In genomic region chr13:58537232-58537915, GRCm38 (mm10) we compare ENCODE assay signal across 30 mouse cellular contexts.
DNase-seq lines count a peak whose midpoint lies in the region; ATAC-seq and TF ChIP-seq lines count a peak whose summit lies in the region.
"Had no signal": no experiment of that assay in that cellular context is flagged by ENCODE, and none has a peak within 500 bp of the region (broad histone marks: within the 10 kb centered on the region; RNA-seq: fewer than 3 reads in every experiment).

No protein-coding gene starts in this region.

- no peaks in the 10 kb centered on the region for H3K36me3 ChIP-seq in heart, embryonic 10.5 days
- H3K36me3 ChIP-seq in G1E (replicated peaks), result peaks cover 27% of the 10 kb centered on the region
- H3K36me3 ChIP-seq in liver, embryonic 13.5 days, result no peaks in the 10 kb centered on the region
- no peaks in the 10 kb centered on the region for H3K36me3 ChIP-seq in midbrain, embryonic 13.5 days
- H3K36me3 ChIP-seq: embryonic facial prominence, embryonic 12.5 days; heart, embryonic 13.5 days; hindbrain, embryonic 10.5 days; hindbrain, embryonic 15.5 days; midbrain, embryonic 12.5 days had no signal

- DNase-seq in heart, embryonic 10.5 days (ENCODE audit: low spot score), result no peak
- no peak for DNase-seq in heart, postnatal 25 days (ENCODE audit: low spot score)
- DNase-seq in G1E (ENCODE audit: low spot score), result no peak
- DNase-seq in liver, embryonic 13.5 days, result no peak
- DNase-seq in c-Kit-positive CD71-positive TER-119-positive erythroid progenitor cells, embryonic 14.5 days (ENCODE audit: low spot score), result no peak
- no peak for DNase-seq in frontal cortex, adult 2 months (ENCODE audit: extremely low spot score in 1 of 2, low spot score in 1 of 2)
- DNase-seq: adrenal gland, postnatal 10 days; cerebellum, adult 11-12 months; cerebellum, adult 9-11 months; embryo, embryonic 11 days; gastrocnemius, postnatal 10 days; heart, postnatal 10 days; kidney, adult 2 months; kidney, postnatal 10 days; layer of hippocampus, adult 9-11 months; lung, postnatal 36 days; right cerebral cortex, postnatal 14 days; thymus, adult 2 months; thymus, postnatal 36 days had no signal

- H3K9me3 ChIP-seq in heart, embryonic 10.5 days, result no peaks in the 10 kb centered on the region
- no peaks in the 10 kb centered on the region for H3K9me3 ChIP-seq in G1E (replicated peaks)
- no peaks in the 10 kb centered on the region for H3K9me3 ChIP-seq in liver, embryonic 13.5 days (replicated peaks)
- H3K9me3 ChIP-seq in midbrain, embryonic 13.5 days, result no peaks in the 10 kb centered on the region
- H3K9me3 ChIP-seq: embryonic facial prominence, embryonic 12.5 days; heart, embryonic 13.5 days; hindbrain, embryonic 10.5 days; hindbrain, embryonic 15.5 days; midbrain, embryonic 12.5 days had no signal

- H3K4me2 ChIP-seq in liver, embryonic 13.5 days, result peak overlapping the region; percentile 40
- no peak overlapping the region for H3K4me2 ChIP-seq in midbrain, embryonic 13.5 days (replicated peaks)
- H3K4me2 ChIP-seq: embryonic facial prominence, embryonic 12.5 days; heart, embryonic 13.5 days; hindbrain, embryonic 15.5 days; midbrain, embryonic 12.5 days had no signal

- no peak overlapping the region for H3K4me3 ChIP-seq in heart, embryonic 10.5 days
- H3K4me3 ChIP-seq in G1E (ENCODE audit: low read depth, low read length), result peak overlapping the region; percentile 44; the same call in 1 of the 2 replicates
- 0 out of 2 replicates have a peak overlapping the region, but pooled peaks have one; percentile 6 for H3K4me3 ChIP-seq in liver, embryonic 13.5 days (replicated peaks)
- no peak overlapping the region for H3K4me3 ChIP-seq in midbrain, embryonic 13.5 days (replicated peaks)
- H3K4me3 ChIP-seq: embryonic facial prominence, embryonic 12.5 days; heart, embryonic 13.5 days; hindbrain, embryonic 10.5 days; hindbrain, embryonic 15.5 days; midbrain, embryonic 12.5 days had no signal

- WGBS in heart, embryonic 10.5 days, result 89% methylated on average over 6 of the region's 6 CpGs
- 76% methylated on average over 6 of the region's 6 CpGs for WGBS in liver, embryonic 13.5 days (ENCODE audit: insufficient replicate concordance)
- 93% methylated on average over 6 of the region's 6 CpGs for WGBS in midbrain, embryonic 13.5 days

- peak overlapping the region; percentile 68; the same call in 1 of the 2 replicates for H3K27ac ChIP-seq in heart, embryonic 10.5 days
- peak overlapping the region; percentile 88 for H3K27ac ChIP-seq in liver, embryonic 13.5 days
- no peak overlapping the region for H3K27ac ChIP-seq in midbrain, embryonic 13.5 days
- H3K27ac ChIP-seq: heart, embryonic 13.5 days; hindbrain, embryonic 10.5 days; hindbrain, embryonic 15.5 days; midbrain, embryonic 12.5 days had no signal

- peaks cover 23% of the 10 kb centered on the region for H3K4me1 ChIP-seq in heart, embryonic 10.5 days
- peaks cover 82% of the 10 kb centered on the region for H3K4me1 ChIP-seq in G1E (ENCODE audit: insufficient read depth, low read depth, low read length)
- H3K4me1 ChIP-seq in liver, embryonic 13.5 days (replicated peaks), result peaks cover 83% of the 10 kb centered on the region
- H3K4me1 ChIP-seq in midbrain, embryonic 13.5 days (replicated peaks), result no peaks in the 10 kb centered on the region
- H3K4me1 ChIP-seq: embryonic facial prominence, embryonic 12.5 days; hindbrain, embryonic 10.5 days; hindbrain, embryonic 15.5 days; midbrain, embryonic 12.5 days had no signal

- ATAC-seq in G1E (ENCODE audit: extremely low read depth, insufficient number of reproducible peaks, low FRiP score, poor library complexity, severe bottlenecking), result no peak; the same call in 1 of the 2 replicates
- no peak; the same call in 1 of the 2 replicates for ATAC-seq in liver, embryonic 13.5 days (ENCODE audit: low read depth)
- peak; percentile 36 for ATAC-seq in megakaryocyte-erythroid progenitor cell, adult 5-6 weeks (replicated peaks; ENCODE audit: low FRiP score, low TSS enrichment, poor library complexity, severe bottlenecking)
- ATAC-seq in midbrain, embryonic 13.5 days, result no peak
- ATAC-seq: forebrain, embryonic 16.5 days; inflammation-experienced regulatory T-cells, adult 6 months; Patski had no signal

- no peak for TF ChIP-seq CTCF in G1E (IDR thresholded peaks at IDR 0.05; ENCODE audit: low read depth, low read length)

- intact Hi-C loops in heart, postnatal 25 days (cut with DNase I), result no loop called here

- peak overlapping the region; percentile 60 for H3K9ac ChIP-seq in liver, embryonic 13.5 days
- H3K9ac ChIP-seq in midbrain, embryonic 13.5 days (replicated peaks), result no peak overlapping the region
- H3K9ac ChIP-seq: embryonic facial prominence, embryonic 12.5 days; heart, embryonic 13.5 days; hindbrain, embryonic 15.5 days; midbrain, embryonic 12.5 days had no signal

- no peaks in the 10 kb centered on the region for H3K27me3 ChIP-seq in heart, embryonic 10.5 days (ENCODE audit: insufficient read depth, poor library complexity, severe bottlenecking)
- H3K27me3 ChIP-seq in G1E (ENCODE audit: insufficient read depth, low read length), result no peaks in the 10 kb centered on the region
- H3K27me3 ChIP-seq in liver, embryonic 13.5 days, result no peaks in the 10 kb centered on the region
- H3K27me3 ChIP-seq in midbrain, embryonic 13.5 days, result no peaks in the 10 kb centered on the region
- H3K27me3 ChIP-seq: CH12.LX; embryonic facial prominence, embryonic 12.5 days; heart, embryonic 13.5 days; hindbrain, embryonic 15.5 days; midbrain, embryonic 12.5 days; Patski had no signal

Comparison
In these comparisons a context has a peak if more than half of its experiments do, and no peak if none do; other contexts are left out.
1. H3K4me3 ChIP-seq: peak in G1E (single experiment) and liver, embryonic 13.5 days (single experiment); none in heart, embryonic 10.5 days (single experiment) and midbrain, embryonic 13.5 days (single experiment).